Mouse (Mus musculus): ENCODE measurements at regions not wholly inside any gene's neighbourhood (a gene's known extent, or its start where the extent isn't known, plus 50 kb on each side); places are given as distances from the start of the nearest gene placed in this dataset.

GRCm38 (mm10) chr13:112136850-112137249 lies 151.4 kb upstream of the Ankrd55 start:
- TF ChIP-seq CTCF (IDR thresholded peaks at IDR 0.05; ENCODE audit: extremely low read depth, insufficient read length, insufficient replicate concordance, low read depth, low read length): no peak
- TF ChIP-seq POLR2A (IDR thresholded peaks at IDR 0.05; ENCODE audit: low read depth, low read length): no peak

Measured in small intestine, adult 2 months (tissue).